Mouse (Mus musculus) heart, adult 9 months (tissue): ENCODE measurements around the gene Vmn1r227.

Experiments used
- DNase-seq, 2 experiments: peaks; one replicate each; pipeline ENCODE4 v3.0.0; 2022; ENCODE audit warnings: low spot score in 2 of 2

Vmn1r227 gene

DNA sequence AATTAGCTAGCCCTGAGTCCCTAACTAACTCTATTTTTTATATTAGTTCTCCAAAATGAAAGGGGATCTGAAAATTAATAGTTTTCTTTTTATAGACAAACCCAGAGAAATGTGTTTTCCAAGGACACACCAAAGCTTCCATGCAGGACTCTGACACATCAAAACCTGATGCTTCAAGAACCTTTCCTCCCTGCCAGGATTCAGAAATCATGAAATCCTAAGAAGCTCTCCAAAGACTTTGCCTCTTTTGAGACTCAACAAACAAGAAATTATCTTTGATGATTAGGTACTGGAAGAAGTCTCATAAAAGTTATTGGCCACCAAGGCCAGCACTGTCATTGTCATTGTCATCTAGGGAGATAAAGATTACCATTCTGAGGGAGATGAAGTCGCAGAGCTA lies at the start of gene Vmn1r227:
Gene Vmn1r227 (plus strand): TSS at position 301 of the 400 bp plus-strand sequence.
- DNase-seq, result no peak

DNA sequence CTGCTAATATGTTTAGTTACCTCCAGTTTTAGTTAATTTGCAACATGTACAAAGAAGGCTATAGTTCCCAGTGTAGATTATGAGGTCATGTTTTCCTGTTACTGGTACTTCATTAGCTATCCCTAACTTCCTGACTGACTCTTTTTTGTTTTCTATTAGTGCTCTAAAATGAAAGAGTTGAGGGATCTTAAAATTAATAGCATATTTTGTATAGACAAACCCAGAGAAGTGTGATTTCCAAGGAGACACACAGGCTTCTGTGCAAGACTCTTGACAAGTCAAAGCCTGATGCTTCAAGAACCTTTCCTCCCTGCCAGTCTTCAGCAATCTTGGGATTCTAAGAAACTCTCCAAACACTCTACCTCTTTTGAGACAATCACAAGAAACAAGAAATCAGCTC lies 47.1 kb upstream of the Vmn1r227 start, which contains the start of gene Vmn1r226:
Gene Vmn1r226 (plus strand): TSS at position 301 of the 400 bp plus-strand sequence.
- DNase-seq, result no peak

DNA sequence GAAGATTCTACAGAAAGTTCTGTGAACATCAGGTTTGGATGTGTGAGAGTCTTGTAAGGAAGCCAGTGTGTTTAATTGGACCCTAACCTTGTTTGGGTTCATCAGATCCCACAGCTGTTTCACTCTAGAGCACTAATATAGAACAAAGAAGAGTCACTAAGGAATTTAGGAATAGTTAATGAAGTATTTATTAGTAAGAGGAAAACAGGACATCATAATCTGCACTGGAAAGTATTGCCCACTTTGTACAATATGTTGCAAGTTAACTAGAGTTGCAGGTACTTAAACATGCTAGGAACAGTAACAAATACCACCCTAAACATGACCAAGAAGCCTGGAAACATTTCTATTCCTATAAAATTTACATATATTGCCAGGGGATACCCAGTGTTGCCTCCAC lies 56.4 kb downstream of the Vmn1r227 start, which contains the start of gene Vmn1r228:
Gene Vmn1r228 (minus strand): TSS at position 101 of the 400 bp plus-strand sequence.
- DNase-seq, result no peak
